In genomic region chr10:82868418-82869086, GRCm38 (mm10) we compare ENCODE assay signal across 28 mouse cellular contexts. TPM values are rescaled to one million over a fixed set of nuclear protein-coding genes. Genes with fewer than 3 reads are reported as not detected.
DNase-seq lines count a peak whose midpoint lies in the region; ATAC-seq and TF ChIP-seq lines count a peak whose summit lies in the region.
"Had no signal": no experiment of that assay in that cellular context is flagged by ENCODE, and none has a peak within 500 bp of the region (broad histone marks: within the 10 kb centered on the region; RNA-seq: fewer than 3 reads in every experiment).

No protein-coding gene starts in this region.

- H3K4me1 ChIP-seq in heart, embryonic 11.5 days (ENCODE audit: control insufficient read depth, insufficient read depth, low read length) = peaks cover 15% of the 10 kb centered on the region
- H3K4me1 ChIP-seq in heart, embryonic 12.5 days (replicated peaks) = peaks cover 37% of the 10 kb centered on the region
- H3K4me1 ChIP-seq in testis, adult 2 months (ENCODE audit: control insufficient read depth, insufficient read depth, low read length) = peaks cover 5% of the 10 kb centered on the region
- H3K4me1 ChIP-seq in lung, postnatal 0 days (ENCODE audit: insufficient read depth, low read depth, low read length) = no peaks in the 10 kb centered on the region

- no peak for ATAC-seq in heart, embryonic 11.5 days (replicated peaks; ENCODE audit: insufficient number of reproducible peaks, low FRiP score, low TSS enrichment)
- no peak for ATAC-seq in heart, embryonic 12.5 days (ENCODE audit: insufficient number of reproducible peaks, low FRiP score)
- ATAC-seq in lung, postnatal 0 days = no peak
- ATAC-seq: activated CD4-positive, CD25-positive, alpha-beta regulatory T cell, adult 4 months; CD4-positive, CD25-positive, alpha-beta regulatory T cell, adult 4 months; forebrain, embryonic 14.5 days; intestine, postnatal 0 days; midbrain, embryonic 15.5 days had no signal

- H3K27ac ChIP-seq in heart, embryonic 11.5 days (ENCODE audit: low read depth, low read length) = no peak overlapping the region
- no peak overlapping the region for H3K27ac ChIP-seq in heart, embryonic 12.5 days (ENCODE audit: poor library complexity, severe bottlenecking)
- H3K27ac ChIP-seq in testis, adult 2 months (ENCODE audit: control insufficient read depth, insufficient read depth, low read depth, low read length) = no peak overlapping the region
- H3K27ac ChIP-seq in lung, postnatal 0 days (ENCODE audit: low read length) = no peak overlapping the region
- H3K27ac ChIP-seq: heart, embryonic 10.5 days; hindbrain, embryonic 14.5 days; limb, embryonic 13.5 days; midbrain, embryonic 10.5 days; midbrain, embryonic 15.5 days; neural tube, embryonic 15.5 days had no signal

- H3K9ac ChIP-seq in heart, embryonic 11.5 days (ENCODE audit: low read depth, low read length) = 0 out of 2 replicates have a peak overlapping the region, but pooled peaks have one; percentile 5
- no peak overlapping the region for H3K9ac ChIP-seq in heart, embryonic 12.5 days
- H3K9ac ChIP-seq in lung, postnatal 0 days (replicated peaks; ENCODE audit: low read depth) = no peak overlapping the region
- H3K9ac ChIP-seq: hindbrain, embryonic 14.5 days; limb, embryonic 13.5 days; midbrain, embryonic 15.5 days; neural tube, embryonic 15.5 days had no signal

- H3K36me3 ChIP-seq in heart, embryonic 11.5 days (ENCODE audit: control insufficient read depth, insufficient read depth, low read length) = peaks cover 17% of the 10 kb centered on the region
- H3K36me3 ChIP-seq in heart, embryonic 12.5 days = peaks cover 54% of the 10 kb centered on the region
- no peaks in the 10 kb centered on the region for H3K36me3 ChIP-seq in testis, adult 2 months (ENCODE audit: control insufficient read depth, insufficient read depth, low read length)
- 0 out of 2 replicates have a peak, but pooled peaks cover 6% of the 10 kb centered on the region for H3K36me3 ChIP-seq in lung, postnatal 0 days (ENCODE audit: insufficient read depth, low read length)
- H3K36me3 ChIP-seq: midbrain, embryonic 15.5 days had no signal

- no peak overlapping the region for H3K4me3 ChIP-seq in heart, embryonic 11.5 days (ENCODE audit: low read depth, low read length)
- H3K4me3 ChIP-seq in heart, embryonic 12.5 days = no peak overlapping the region
- peak overlapping the region; percentile 1; the same call in 1 of the 2 replicates for H3K4me3 ChIP-seq in testis, adult 2 months (ENCODE audit: control insufficient read depth, low read depth, low read length)
- H3K4me3 ChIP-seq in lung, postnatal 0 days (ENCODE audit: low read depth, low read length) = no peak overlapping the region
- H3K4me3 ChIP-seq: heart, embryonic 10.5 days; limb, embryonic 13.5 days; midbrain, embryonic 10.5 days; midbrain, embryonic 15.5 days; neural tube, embryonic 15.5 days had no signal

- TF ChIP-seq CTCF in testis, adult 2 months (IDR thresholded peaks at IDR 0.05; ENCODE audit: control insufficient read depth, insufficient read depth, insufficient replicate concordance, low read depth, low read length) = no peak
- TF ChIP-seq CTCF in lung, postnatal 0 days (IDR thresholded peaks at IDR 0.05) = no peak

- no peak; the same call in 1 of the 2 replicates for TF ChIP-seq POLR2A in testis, adult 2 months (IDR thresholded peaks at IDR 0.05; ENCODE audit: control insufficient read depth, low read depth, low read length)

- no peak overlapping the region for H3K4me2 ChIP-seq in heart, embryonic 11.5 days
- H3K4me2 ChIP-seq in heart, embryonic 12.5 days = no peak overlapping the region
- no peak overlapping the region for H3K4me2 ChIP-seq in lung, postnatal 0 days (replicated peaks; ENCODE audit: low read depth, low read length)
- H3K4me2 ChIP-seq: hindbrain, embryonic 14.5 days; limb, embryonic 13.5 days; midbrain, embryonic 15.5 days; neural tube, embryonic 15.5 days had no signal

- no peak for TF ChIP-seq EP300 in lung, postnatal 0 days (IDR thresholded peaks at IDR 0.05)

- WGBS in heart, embryonic 11.5 days (ENCODE audit: insufficient replicate concordance) = 80% methylated on average over 6 of the region's 6 CpGs
- 78% methylated on average over 6 of the region's 6 CpGs for WGBS in heart, embryonic 12.5 days
- 78% methylated on average over 6 of the region's 6 CpGs for WGBS in lung, postnatal 0 days

- no peaks in the 10 kb centered on the region for H3K9me3 ChIP-seq in heart, embryonic 11.5 days (replicated peaks; ENCODE audit: control insufficient read depth, low read length)
- H3K9me3 ChIP-seq in heart, embryonic 12.5 days (replicated peaks) = no peaks in the 10 kb centered on the region
- H3K9me3 ChIP-seq in lung, postnatal 0 days (ENCODE audit: low read length) = no peaks in the 10 kb centered on the region
- H3K9me3 ChIP-seq: heart, embryonic 10.5 days; limb, embryonic 13.5 days; midbrain, embryonic 10.5 days; midbrain, embryonic 15.5 days; neural tube, embryonic 15.5 days had no signal

- DNase-seq in testis, postnatal 14 days (ENCODE audit: low spot score) = no peak
- peak; percentile 29 for DNase-seq in adrenal gland, postnatal 25 days
- DNase-seq in lung, postnatal 0 days (ENCODE audit: low spot score) = no peak
- DNase-seq in thymus, postnatal 14 days = no peak
- DNase-seq: cerebellum, adult 11 months; cerebellum, adult 9-10 months; cerebellum, postnatal 36 days; gastrocnemius, postnatal 25 days; heart, adult 11 months; heart, postnatal 4 days; lung, adult 18-20 months; lung, postnatal 10 days; retina, postnatal 1 day; right cerebral cortex, postnatal 14 days; thymus, postnatal 25 days had no signal

- H3K27me3 ChIP-seq in heart, embryonic 11.5 days (ENCODE audit: control insufficient read depth, insufficient read depth, low read length) = no peaks in the 10 kb centered on the region
- no peaks in the 10 kb centered on the region for H3K27me3 ChIP-seq in heart, embryonic 12.5 days (replicated peaks)
- no peaks in the 10 kb centered on the region for H3K27me3 ChIP-seq in testis, adult 2 months (ENCODE audit: control insufficient read depth, insufficient read depth, low read length)
- no peaks in the 10 kb centered on the region for H3K27me3 ChIP-seq in lung, postnatal 0 days (replicated peaks; ENCODE audit: insufficient read depth, low read length)
- H3K27me3 ChIP-seq: limb, embryonic 13.5 days; midbrain, embryonic 15.5 days; neural tube, embryonic 15.5 days had no signal

RNA-seq across cellular contexts. Expression of gene Eid3, which starts 2.1 kb away (rescaled TPM):
- 0.20 and 0.23 TPM in 2 replicates for polyA plus RNA-seq in heart, embryonic 11.5 days (2014; fragmentation: Nextera tagmentation; extraction: Ambion mirVana)
- 0.31 and 0.39 TPM in 2 replicates for polyA plus RNA-seq in heart, embryonic 12.5 days (2016; fragmentation: Nextera tagmentation; extraction: Ambion mirVana)
- 261 and 281 TPM in 2 replicates for polyA plus RNA-seq in testis, adult 2 months (2012; rRNA removed)
- total RNA-seq in adrenal gland, postnatal 25 days (2021) = 4.6 TPM in 2 replicates
- polyA plus RNA-seq in lung, postnatal 0 days (2015; fragmentation: Nextera tagmentation; extraction: Ambion mirVana) = not detected in 2 replicates

RNA-seq across cellular contexts. Expression of gene Txnrd1, which starts 34.8 kb away (rescaled TPM):
- polyA plus RNA-seq in heart, embryonic 11.5 days (2014; fragmentation: Nextera tagmentation; extraction: Ambion mirVana) = 88.2 and 92.3 TPM in 2 replicates
- polyA plus RNA-seq in heart, embryonic 12.5 days (2016; fragmentation: Nextera tagmentation; extraction: Ambion mirVana) = 90.9 and 92.6 TPM in 2 replicates
- 13.2 and 13.6 TPM in 2 replicates for polyA plus RNA-seq in testis, adult 2 months (2012; rRNA removed)
- total RNA-seq in adrenal gland, postnatal 25 days (2021) = 118 and 136 TPM in 2 replicates
- 34.6 and 40.0 TPM in 2 replicates for polyA plus RNA-seq in lung, postnatal 0 days (2015; fragmentation: Nextera tagmentation; extraction: Ambion mirVana)

Comparison
In these comparisons a context has a peak if more than half of its experiments do, and no peak if none do; other contexts are left out.
1. RNA of gene Eid3, which starts 2.1 kb away (polyA plus RNA-seq): 261 to 281 TPM in testis, adult 2 months; 0.31 to 0.39 TPM in heart, embryonic 12.5 days, 0.20 to 0.23 TPM in heart, embryonic 11.5 days and not detected in lung, postnatal 0 days; every median in the first group is over 100 times any median in the second.